Mouse (Mus musculus) layer of hippocampus, adult 9-11 months (tissue): ENCODE measurements at regions not wholly inside any gene's neighbourhood (a gene's known extent, or its start where the extent isn't known, plus 50 kb on each side); places are given as distances from the start of the nearest gene placed in this dataset.

Experiments used
- DNase-seq: peaks from one replicate; pipeline ENCODE4 v3.0.0; 2022

- no peak for DNase-seq
Observed at GRCm38 (mm10) chr8:127995490-127995889, 362.9 kb upstream of the Nrp1 start.

GRCm38 (mm10) chr8:128002386-128002785 lies 356.0 kb upstream of the Nrp1 start:
- DNase-seq = no peak

GRCm38 (mm10) chr8:128002806-128003205 lies 355.6 kb upstream of the Nrp1 start:
- DNase-seq = no peak

- DNase-seq = no peak
Observed at GRCm38 (mm10) chr8:128003385-128003784, 355.0 kb upstream of the Nrp1 start.

- DNase-seq = peak; percentile 34
Observed at GRCm38 (mm10) chr8:128003881-128004286, 354.5 kb upstream of the Nrp1 start.

- no peak for DNase-seq
Observed at GRCm38 (mm10) chr8:128009393-128010010, 348.9 kb upstream of the Nrp1 start.

GRCm38 (mm10) chr8:128017171-128017570 lies 341.2 kb upstream of the Nrp1 start:
- DNase-seq = no peak

GRCm38 (mm10) chr8:128023661-128024060 lies 334.7 kb upstream of the Nrp1 start:
- no peak for DNase-seq

- DNase-seq = no peak
Observed at GRCm38 (mm10) chr8:128024774-128025222, 333.6 kb upstream of the Nrp1 start.

GRCm38 (mm10) chr8:128025251-128025856 lies 333.1 kb upstream of the Nrp1 start:
- DNase-seq = peak; percentile 37

GRCm38 (mm10) chr8:128026981-128027380 lies 331.4 kb upstream of the Nrp1 start:
- DNase-seq = no peak

GRCm38 (mm10) chr8:128030335-128031280 lies 327.8 kb upstream of the Nrp1 start:
- DNase-seq = peak; percentile 70

GRCm38 (mm10) chr8:128034127-128034526 lies 324.3 kb upstream of the Nrp1 start:
- peak; percentile 23 for DNase-seq

- DNase-seq = peak; percentile 74
Observed at GRCm38 (mm10) chr8:128035672-128036071, 322.7 kb upstream of the Nrp1 start.

GRCm38 (mm10) chr8:128039341-128040064 lies 318.9 kb upstream of the Nrp1 start:
- no peak for DNase-seq

GRCm38 (mm10) chr8:128042877-128043276 lies 315.5 kb upstream of the Nrp1 start:
- DNase-seq = no peak

- no peak for DNase-seq
Observed at GRCm38 (mm10) chr8:128043392-128043791, 315.0 kb upstream of the Nrp1 start.

- DNase-seq = no peak
Observed at GRCm38 (mm10) chr8:128056251-128056650, 302.2 kb upstream of the Nrp1 start.

GRCm38 (mm10) chr8:128057845-128058244 lies 300.6 kb upstream of the Nrp1 start:
- no peak for DNase-seq

- no peak for DNase-seq
Observed at GRCm38 (mm10) chr8:128059817-128060216, 298.6 kb upstream of the Nrp1 start.

- no peak for DNase-seq
Observed at GRCm38 (mm10) chr8:128064211-128064610, 294.2 kb upstream of the Nrp1 start.

- DNase-seq = no peak
Observed at GRCm38 (mm10) chr8:128065127-128065526, 293.3 kb upstream of the Nrp1 start.
